Mouse (Mus musculus) liver, postnatal 0 days (tissue): ENCODE measurements around the gene Zbtb20. TPM values are rescaled to one million over a fixed set of nuclear protein-coding genes. Genes with fewer than 3 reads are reported as not detected.

Experiments used
- ATAC-seq: fragments of 200-750 bp; cut with Nextera tagmentation; 2 replicates; pipeline ENCODE4 v1.8.0; 2017; ENCODE audit warnings: mild to moderate bottlenecking, moderate library complexity
- DNase-seq: peaks from one replicate; pipeline ENCODE4 v3.0.0-alpha.2; 2016
- H3K27ac ChIP-seq: fragments of 300-500 bp; sonication (generic); 2 replicates; pipeline ENCODE4 v1.5.1; 2014; ENCODE audit warnings: antibody characterized with exemption, moderate library complexity, mild to moderate bottlenecking, low read depth
- H3K27me3 ChIP-seq: fragments of 300-500 bp; sonication (generic); 2 replicates; pipeline ENCODE4 v1.6.1; 2014; ENCODE audit warnings: low read length, control low read depth, mixed read lengths; ENCODE audit not compliant: insufficient read depth
- H3K36me3 ChIP-seq: fragments of 300-500 bp; sonication (generic); replicated peaks from 2 replicates; pipeline ENCODE4 v1.6.1; 2014; ENCODE audit warnings: mild to moderate bottlenecking, control low read depth, low read length, moderate library complexity, mixed read lengths; ENCODE audit not compliant: insufficient read depth
- H3K4me1 ChIP-seq: fragments of 300-500 bp; sonication (generic); 2 replicates; pipeline ENCODE4 v1.6.1; 2014; ENCODE audit warnings: antibody characterized with exemption, mild to moderate bottlenecking, control low read depth; ENCODE audit not compliant: insufficient read depth
- H3K4me2 ChIP-seq: fragments of 300-500 bp; sonication (generic); 2 replicates; pipeline ENCODE4 v1.6.1; 2014; ENCODE audit warnings: low read depth, mild to moderate bottlenecking, low read length, moderate library complexity, mixed read lengths
- H3K4me3 ChIP-seq: fragments of 300-500 bp; sonication (generic); 2 replicates; pipeline ENCODE4 v1.5.1; 2014; ENCODE audit warnings: low read depth, low read length
- H3K9ac ChIP-seq: fragments of 300-500 bp; sonication (generic); replicated peaks from 2 replicates; pipeline ENCODE4 v1.6.1; 2014; ENCODE audit warnings: mild to moderate bottlenecking, moderate library complexity
- H3K9me3 ChIP-seq: fragments of 300-500 bp; sonication (generic); 2 replicates; pipeline ENCODE4 v1.6.1; 2016; ENCODE audit warnings: mild to moderate bottlenecking, control low read depth, low read length, mixed read lengths
- CTCF ChIP-seq: sonication (generic); IDR thresholded peaks from 2 replicates; pipeline ENCODE4 v1.5.1; 2016; ENCODE audit warnings: antibody characterized with exemption, low read depth
- EP300 ChIP-seq: IDR thresholded peaks from 2 replicates; pipeline ENCODE4 v1.6.1; 2016; ENCODE audit warnings: antibody characterized with exemption, low read depth, mild to moderate bottlenecking
- WGBS: fragments of 180-500 bp; shearing (Covaris S2); extraction: QIAGEN DNeasy Blood & Tissue Kit; methylation state at CpG from one replicate; pipeline ENCODE4 v1.1.7; 2014; ENCODE audit not compliant: insufficient replicate concordance; 5-methylcytosine and 5-hydroxymethylcytosine counted together
- polyA plus RNA-seq: library from polyadenylated mRNA; unstranded; fragments of >200 nt; fragmentation: Nextera tagmentation; extraction: Ambion mirVana; gene quantifications from 2 replicates; pipeline ENCODE4 v1.2.1, GENCODE M21; 2015

The Zbtb20 gene
- polyA plus RNA-seq, 1 experiment from 2014 or later, result 9.2 TPM

GRCm38 (mm10) chr16:43400046-43400445 lies 524.4 kb downstream of the Zbtb20 start:
- no peaks in the 10 kb centered on the region for H3K4me1 ChIP-seq
- H3K36me3 ChIP-seq, result no peaks in the 10 kb centered on the region
- no peaks in the 10 kb centered on the region for H3K9me3 ChIP-seq
- TF ChIP-seq EP300 (no peak), CTCF (no peak)
- no peak overlapping the region for H3K27ac ChIP-seq
- H3K9ac ChIP-seq, result no peak overlapping the region
- DNase-seq (no peak), ATAC-seq (no peak)
- H3K4me3 ChIP-seq, result no peak overlapping the region
- no peak overlapping the region for H3K4me2 ChIP-seq
- H3K27me3 ChIP-seq, result no peaks in the 10 kb centered on the region

- Histone ChIP-seq H3K9ac (no peak overlapping the region), H3K27ac (no peak overlapping the region), H3K9me3 (no peaks in the 10 kb centered on the region), H3K27me3 (no peaks in the 10 kb centered on the region), H3K4me2 (no peak overlapping the region), H3K36me3 (no peaks in the 10 kb centered on the region), H3K4me3 (no peak overlapping the region), H3K4me1 (no peaks in the 10 kb centered on the region)
- WGBS, result 83% methylated on average over 2 of the region's 2 CpGs
- no peak for TF ChIP-seq CTCF
- TF ChIP-seq EP300, result no peak
- DNase-seq (no peak), ATAC-seq (no peak)
Measured at GRCm38 (mm10) chr16:43400949-43401348, 525.3 kb downstream of the Zbtb20 start.

GRCm38 (mm10) chr16:43402888-43403287 lies 527.2 kb downstream of the Zbtb20 start:
- TF ChIP-seq CTCF (no peak), EP300 (no peak)
- Histone ChIP-seq H3K27ac (no peak overlapping the region), H3K9me3 (no peaks in the 10 kb centered on the region), H3K27me3 (no peaks in the 10 kb centered on the region), H3K4me2 (no peak overlapping the region), H3K4me1 (peaks cover 8% of the 10 kb centered on the region; the same call in 1 of the 2 replicates), H3K4me3 (no peak overlapping the region), H3K9ac (no peak overlapping the region), H3K36me3 (no peaks in the 10 kb centered on the region)
- ATAC-seq (no peak), DNase-seq (no peak)
- WGBS, result 69% methylated on average over 4 of the region's 4 CpGs

GRCm38 (mm10) chr16:43405089-43405488 lies 529.4 kb downstream of the Zbtb20 start:
- Histone ChIP-seq H3K4me1 (peaks cover 10% of the 10 kb centered on the region; the same call in 1 of the 2 replicates), H3K27me3 (no peaks in the 10 kb centered on the region), H3K4me2 (no peak overlapping the region), H3K36me3 (no peaks in the 10 kb centered on the region), H3K9ac (no peak overlapping the region), H3K27ac (no peak overlapping the region), H3K4me3 (no peak overlapping the region), H3K9me3 (no peaks in the 10 kb centered on the region)
- TF ChIP-seq CTCF (no peak), EP300 (no peak)
- DNase-seq, result no peak
- no peak for ATAC-seq
- 74% methylated on average over 3 of the region's 3 CpGs for WGBS

GRCm38 (mm10) chr16:43407594-43408142 lies 532.0 kb downstream of the Zbtb20 start:
- ATAC-seq (peak; percentile 36; the same call in 1 of the 2 replicates), DNase-seq (peak; percentile 44)
- H3K9me3 ChIP-seq, result no peaks in the 10 kb centered on the region
- WGBS, result 39% methylated on average over 2 of the region's 2 CpGs
- H3K4me3 ChIP-seq, result no peak overlapping the region
- H3K4me2 ChIP-seq, result no peak overlapping the region
- H3K27ac ChIP-seq, result no peak overlapping the region
- H3K9ac ChIP-seq, result no peak overlapping the region
- no peaks in the 10 kb centered on the region for H3K27me3 ChIP-seq
- peaks cover 10% of the 10 kb centered on the region; the same call in 1 of the 2 replicates for H3K4me1 ChIP-seq
- no peaks in the 10 kb centered on the region for H3K36me3 ChIP-seq
- no peak for TF ChIP-seq CTCF
- no peak for TF ChIP-seq EP300

GRCm38 (mm10) chr16:43408622-43409021 lies 532.9 kb downstream of the Zbtb20 start:
- Histone ChIP-seq H3K36me3 (no peaks in the 10 kb centered on the region), H3K4me3 (no peak overlapping the region), H3K4me1 (peaks cover 10% of the 10 kb centered on the region; the same call in 1 of the 2 replicates), H3K4me2 (no peak overlapping the region), H3K9ac (no peak overlapping the region), H3K9me3 (no peaks in the 10 kb centered on the region), H3K27ac (no peak overlapping the region), H3K27me3 (no peaks in the 10 kb centered on the region)
- DNase-seq (no peak), ATAC-seq (no peak)
- TF ChIP-seq CTCF (no peak), EP300 (no peak)
- 80% methylated on average over 5 of the region's 5 CpGs for WGBS
